Mouse (Mus musculus) frontal cortex, postnatal 36 days (tissue): ENCODE measurements around the gene Stn1.

Experiments used
- DNase-seq, 2 experiments: peaks; one replicate each; pipeline ENCODE4 v3.0.0; 2022; ENCODE audit warnings: low spot score in 2 of 2

Stn1 gene

DNA sequence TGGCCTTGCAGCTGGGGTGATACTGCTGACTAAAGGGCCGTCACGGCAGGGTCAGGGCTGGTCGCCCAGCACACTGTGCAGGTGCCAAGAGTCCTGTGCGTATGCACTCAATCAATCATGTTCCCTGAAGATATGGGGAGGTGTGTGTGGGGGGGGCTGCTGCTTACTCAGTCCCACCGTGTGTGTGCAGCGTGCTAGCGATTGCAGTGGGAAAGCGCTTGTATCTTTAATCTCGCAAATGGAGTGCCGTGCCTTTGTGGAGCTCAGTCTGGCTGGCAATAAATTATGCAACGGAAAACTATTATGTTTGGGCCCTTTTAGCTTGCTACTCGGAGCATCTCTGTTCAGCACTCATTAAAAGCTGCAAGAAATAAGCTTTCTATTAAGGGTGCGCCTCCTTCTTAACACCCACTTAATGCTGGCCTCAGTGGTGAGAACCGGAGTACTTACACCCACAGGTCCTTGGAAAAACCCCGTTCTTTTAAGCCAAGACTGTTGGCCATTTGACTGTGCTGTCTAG, 64.4 kb downstream of the Stn1 start:
- no peak for DNase-seq

DNA sequence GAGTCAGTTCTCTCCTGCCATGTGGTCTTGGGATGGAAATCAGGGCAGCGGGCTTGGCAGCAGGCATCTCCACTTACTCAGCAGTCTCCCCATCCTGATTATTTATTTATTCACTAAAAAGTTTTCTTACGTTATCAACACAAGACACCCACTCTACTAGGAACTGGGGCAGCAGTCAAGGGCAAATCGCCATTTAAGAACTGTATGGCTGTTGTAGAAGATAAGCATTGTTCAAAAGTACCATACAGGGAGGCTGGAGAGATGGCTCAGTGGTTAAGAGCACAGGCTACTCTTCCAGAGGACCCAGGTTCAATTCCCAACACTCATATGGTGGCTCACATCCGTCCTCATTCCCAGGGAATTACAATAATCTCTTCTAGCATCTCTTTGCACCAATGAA, 65.5 kb downstream of the Stn1 start:
- no peak for DNase-seq

DNA sequence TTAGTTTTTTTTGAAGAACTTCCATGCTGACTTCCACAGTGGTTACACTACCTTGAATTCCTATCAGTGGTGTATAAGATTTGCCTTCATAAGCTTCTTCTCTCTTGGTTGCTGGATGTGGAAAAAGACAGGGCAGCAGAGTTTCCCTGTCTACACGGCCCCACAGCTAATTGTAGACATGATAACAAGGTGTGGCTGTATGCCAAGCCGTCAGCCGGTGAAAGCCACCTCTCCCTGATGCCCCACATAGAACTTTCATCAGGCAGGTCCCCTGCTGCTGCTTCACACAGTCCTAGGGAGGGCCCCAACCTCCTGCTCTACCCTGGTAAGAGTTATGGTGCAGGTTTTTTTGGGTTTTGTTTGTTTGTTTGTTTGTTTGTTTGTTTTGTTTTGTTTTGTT, 68.6 kb downstream of the Stn1 start:
- DNase-seq = no peak

- no peak for DNase-seq
These were observed 70.5 kb downstream of the Stn1 start for GRCm38 (mm10) chr19:47466775-47467174.

GRCm38 (mm10) chr19:47465467-47465866, 71.8 kb downstream of the Stn1 start:
- DNase-seq = no peak

GRCm38 (mm10) chr19:47464304-47465241, 72.7 kb downstream of the Stn1 start, which contains the start of gene Sh3pxd2a:
Gene Sh3pxd2a (minus strand): TSS chr19:47464401.
- peak in 1 of 2 experiments; percentile 37 for DNase-seq

- peak; percentile 65 to 67 for DNase-seq
These were observed 73.5 kb downstream of the Stn1 start for GRCm38 (mm10) chr19:47463636-47464303.

GRCm38 (mm10) chr19:47463206-47463605, 74.1 kb downstream of the Stn1 start:
- DNase-seq = no peak

GRCm38 (mm10) chr19:47462725-47463124, 74.6 kb downstream of the Stn1 start:
- DNase-seq = no peak

DNA sequence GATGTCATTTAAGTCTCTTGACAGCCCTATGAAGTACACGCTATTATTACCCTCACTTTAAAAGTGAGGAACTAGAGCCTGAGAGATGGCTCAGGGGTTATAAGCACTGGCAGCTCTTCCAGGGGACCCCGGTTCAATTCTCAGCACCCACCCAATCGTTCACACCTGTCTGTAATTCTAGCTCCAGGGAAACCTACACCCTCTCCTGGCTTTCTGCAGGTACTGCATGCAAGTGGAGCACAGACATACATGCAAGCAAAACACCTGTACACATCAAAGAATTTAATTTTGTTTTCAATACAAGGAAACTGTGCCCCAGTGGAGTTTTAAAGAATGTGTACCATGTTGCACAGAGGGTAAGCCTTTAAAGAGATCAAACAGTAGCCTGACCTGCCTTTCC, 75.5 kb downstream of the Stn1 start:
- DNase-seq = no peak

DNA sequence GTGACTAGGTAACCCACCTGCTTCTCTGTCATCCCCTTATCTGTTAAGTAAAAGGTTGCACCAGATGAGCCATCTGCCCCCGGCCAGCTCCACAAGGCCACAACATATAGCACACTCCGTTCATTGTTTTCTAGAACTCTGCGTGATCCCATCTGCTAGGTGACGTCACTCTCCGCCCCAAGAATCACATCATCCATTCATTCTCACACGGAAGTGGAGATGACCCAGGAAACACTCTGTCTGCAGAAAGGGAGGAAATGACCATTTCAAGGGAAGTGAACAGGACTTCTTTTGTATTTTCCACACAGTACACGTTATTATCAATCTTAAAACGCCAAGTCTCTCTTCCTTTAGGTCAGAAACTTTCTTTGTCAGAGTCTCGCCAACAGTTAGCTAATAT, 75.9 kb downstream of the Stn1 start:
- no peak for DNase-seq

- no peak for DNase-seq
These were observed 77.0 kb downstream of the Stn1 start for GRCm38 (mm10) chr19:47460120-47460960.

- no peak for DNase-seq
These were observed 78.1 kb downstream of the Stn1 start for GRCm38 (mm10) chr19:47459214-47459613.

DNA sequence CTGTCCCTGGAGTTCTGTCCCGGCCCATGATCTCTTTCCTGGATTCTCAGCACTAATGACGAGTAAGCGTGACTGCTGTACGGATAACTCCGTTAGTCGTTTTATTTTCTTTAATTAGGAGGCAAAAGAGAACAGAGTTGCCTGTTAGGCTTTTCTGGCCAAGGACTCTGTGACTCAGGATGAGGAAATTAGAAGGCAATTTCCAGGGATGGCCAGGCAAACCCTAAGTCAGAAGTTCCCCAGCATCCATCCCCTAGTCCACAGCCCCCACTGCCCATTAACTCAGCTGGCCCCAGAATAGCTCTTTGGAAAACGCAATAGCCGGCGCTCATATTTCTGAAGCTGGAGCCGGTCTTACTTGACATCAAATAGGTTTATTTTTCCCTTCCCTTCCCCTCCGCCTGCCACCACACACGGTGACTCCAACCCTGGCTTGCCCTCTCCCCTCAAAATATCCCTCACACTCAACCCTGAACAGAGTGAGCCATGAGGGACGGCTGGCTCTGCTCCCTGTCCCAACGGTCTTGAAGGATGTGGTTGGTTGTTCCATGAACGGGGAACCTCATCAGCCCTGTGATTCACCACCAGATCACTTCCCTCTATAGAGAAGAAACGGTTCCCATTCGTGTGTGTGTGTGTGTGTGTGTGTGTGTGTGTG, 78.7 kb downstream of the Stn1 start:
- DNase-seq = no peak

- DNase-seq = no peak
These were observed 79.4 kb downstream of the Stn1 start for GRCm38 (mm10) chr19:47457711-47458503.

- no peak for DNase-seq
These were observed 81.3 kb downstream of the Stn1 start for GRCm38 (mm10) chr19:47456021-47456420.

- no peak for DNase-seq
These were observed 82.1 kb downstream of the Stn1 start for GRCm38 (mm10) chr19:47455001-47455755.

DNA sequence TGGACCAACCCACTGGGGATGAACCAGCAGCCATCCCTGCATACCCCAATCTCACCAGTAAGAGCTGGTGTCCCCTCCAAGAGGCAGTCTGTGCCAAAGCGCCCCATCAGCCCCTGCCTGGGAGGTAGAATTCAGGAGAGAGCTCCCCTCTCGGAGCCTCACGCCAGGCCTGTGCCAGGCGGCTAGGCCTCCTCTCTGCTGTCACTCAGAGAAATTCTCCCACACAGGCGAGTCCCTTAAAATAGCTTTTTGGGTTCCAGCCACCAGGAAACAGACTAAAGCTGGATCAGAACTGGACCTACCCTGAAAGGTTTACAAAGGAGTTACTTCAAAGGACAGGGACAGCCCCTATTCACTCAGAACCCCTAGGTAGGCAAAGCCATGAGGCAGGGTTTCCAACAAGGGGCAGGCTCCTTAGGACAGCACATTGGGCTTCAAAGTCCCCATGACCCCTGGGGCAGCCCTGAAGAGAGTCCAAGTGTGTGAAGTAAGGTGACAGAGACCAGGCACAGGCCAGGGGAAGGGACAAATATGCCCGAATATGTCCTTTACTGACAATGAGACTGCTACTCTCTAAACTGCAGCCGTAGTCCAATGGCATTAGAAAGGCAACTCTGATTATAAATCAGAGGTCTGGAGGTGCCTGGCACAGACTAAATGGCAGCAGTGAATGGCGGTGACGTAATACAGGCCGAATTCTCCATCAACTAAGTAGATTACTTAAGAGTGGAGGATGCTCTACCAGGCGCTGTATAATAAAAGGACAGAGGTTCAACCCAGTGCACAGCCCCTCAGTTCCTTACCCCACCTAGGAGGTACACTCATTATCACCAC, 82.9 kb downstream of the Stn1 start:
- peak; percentile 33 to 59 for DNase-seq

DNA sequence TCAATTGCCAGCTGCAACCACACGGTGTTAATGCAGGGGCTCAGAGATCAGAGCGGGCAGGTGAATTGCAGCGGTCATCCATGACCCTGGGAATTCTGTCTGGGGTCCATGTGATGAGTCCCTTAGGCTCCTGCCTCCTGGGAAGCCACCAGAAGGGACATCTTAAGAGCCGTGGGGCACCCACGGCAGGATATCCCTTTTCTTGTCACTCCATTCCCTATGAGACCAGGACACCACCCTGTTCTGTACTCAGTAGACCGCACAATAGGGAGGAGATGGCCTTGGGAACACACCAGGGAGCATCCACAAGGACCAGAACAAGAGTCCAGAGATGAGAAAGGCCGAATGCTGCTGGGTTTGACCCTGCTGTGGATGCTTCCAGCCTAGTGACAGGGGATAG, 84.0 kb downstream of the Stn1 start:
- DNase-seq = no peak
